Mouse (Mus musculus) kidney, embryonic 16.5 days (tissue): ENCODE measurements around the gene Prc1. TPM values are rescaled to one million over a fixed set of nuclear protein-coding genes. Genes with fewer than 3 reads are reported as not detected.

Experiments
- ATAC-seq: fragments of 200-750 bp; cut with Nextera tagmentation; 2 replicates; pipeline ENCODE4 v1.8.0; 2017; ENCODE audit warnings: moderate TSS enrichment; ENCODE audit not compliant: low FRiP score, low TSS enrichment
- H3K27ac ChIP-seq: fragments of 300-500 bp; sonication (generic); 2 replicates; pipeline ENCODE4 v1.5.1; 2014; ENCODE audit warnings: low read length
- H3K27me3 ChIP-seq: fragments of 300-500 bp; sonication (generic); 2 replicates; pipeline ENCODE4 v1.6.1; 2014; ENCODE audit warnings: low read length, control low read depth, mixed read lengths; ENCODE audit not compliant: insufficient read depth
- H3K36me3 ChIP-seq: fragments of 300-500 bp; sonication (generic); 2 replicates; pipeline ENCODE4 v1.6.1; 2014; ENCODE audit warnings: low read length, control low read depth, mixed read lengths; ENCODE audit not compliant: insufficient read depth
- H3K4me1 ChIP-seq: fragments of 300-500 bp; sonication (generic); 2 replicates; pipeline ENCODE4 v1.6.1; 2014; ENCODE audit warnings: low read length, control low read depth, mixed read lengths; ENCODE audit not compliant: insufficient read depth
- H3K4me2 ChIP-seq: fragments of 300-500 bp; sonication (generic); replicated peaks from 2 replicates; pipeline ENCODE4 v1.6.1; 2014; ENCODE audit warnings: low read depth, low read length
- H3K4me3 ChIP-seq: fragments of 300-500 bp; sonication (generic); 2 replicates; pipeline ENCODE4 v1.5.1; 2014; ENCODE audit warnings: mild to moderate bottlenecking, low read length
- H3K9ac ChIP-seq: fragments of 300-500 bp; sonication (generic); replicated peaks from 2 replicates; pipeline ENCODE4 v1.6.1; 2014; ENCODE audit warnings: low read length
- H3K9me3 ChIP-seq: fragments of 300-500 bp; sonication (generic); 2 replicates; pipeline ENCODE4 v1.6.1; 2016; ENCODE audit warnings: low read length, control low read depth
- WGBS: fragments of 180-500 bp; shearing (Covaris S2); extraction: QIAGEN DNeasy Blood & Tissue Kit; methylation state at CpG from one replicate; pipeline ENCODE4 v1.1.7; 2014; 5-methylcytosine and 5-hydroxymethylcytosine counted together
- polyA plus RNA-seq: library from polyadenylated mRNA; unstranded; fragments of >200 nt; fragmentation: Nextera tagmentation; extraction: Ambion mirVana; gene quantifications from 2 replicates; pipeline ENCODE4 v1.2.1, GENCODE M21; 2015

Prc1 gene
- polyA plus RNA-seq, 1 experiment from 2014 or later: 146 TPM

- H3K36me3 ChIP-seq: peaks cover 18% of the 10 kb centered on the region
- H3K9ac ChIP-seq: peak overlapping the region; percentile 75
- no peaks in the 10 kb centered on the region for H3K9me3 ChIP-seq
- 2% methylated on average over 32 of the region's 32 CpGs for WGBS
- peak overlapping the region; percentile 86 for H3K4me3 ChIP-seq
- H3K27me3 ChIP-seq: no peaks in the 10 kb centered on the region
- ATAC-seq: peak; percentile 79
- peak overlapping the region; percentile 88 for H3K4me2 ChIP-seq
- peak overlapping the region; percentile 61 for H3K27ac ChIP-seq
- peaks cover 15% of the 10 kb centered on the region; the same call in 1 of the 2 replicates for H3K4me1 ChIP-seq
Observed at GRCm38 (mm10) chr7:80261372-80261990, 32.8 kb upstream of the Prc1 start.

- 97% methylated on average over 12 of the region's 12 CpGs for WGBS
- Histone ChIP-seq H3K27ac (no peak overlapping the region), H3K9ac (no peak overlapping the region), H3K4me1 (peaks cover 19% of the 10 kb centered on the region), H3K36me3 (peaks cover 25% of the 10 kb centered on the region), H3K4me2 (no peak overlapping the region), H3K4me3 (no peak overlapping the region), H3K27me3 (no peaks in the 10 kb centered on the region), H3K9me3 (no peaks in the 10 kb centered on the region)
- ATAC-seq: no peak
Observed at GRCm38 (mm10) chr7:80264606-80265005, 29.6 kb upstream of the Prc1 start.

- Histone ChIP-seq H3K9me3 (no peaks in the 10 kb centered on the region), H3K4me3 (no peak overlapping the region), H3K4me1 (peaks cover 12% of the 10 kb centered on the region), H3K36me3 (peaks cover 25% of the 10 kb centered on the region), H3K27ac (no peak overlapping the region), H3K4me2 (no peak overlapping the region), H3K9ac (no peak overlapping the region), H3K27me3 (no peaks in the 10 kb centered on the region)
- no peak for ATAC-seq
- 77% methylated on average over 1 of the region's 1 CpGs for WGBS
Observed at GRCm38 (mm10) chr7:80267764-80268163, 26.5 kb upstream of the Prc1 start.

GRCm38 (mm10) chr7:80268897-80269750 is 25.1 kb upstream of the Prc1 start, which contains the start of gene Vps33b:
Gene Vps33b, plus strand, starts transcription at chr7:80269649.
- Histone ChIP-seq H3K9ac (peak within 1 kb of the TSS; percentile 82), H3K27ac (peak within 1 kb of the TSS; percentile 71), H3K36me3 (peaks cover 32% of the 10 kb centered on the region), H3K4me3 (peak within 1 kb of the TSS; percentile 80), H3K9me3 (peaks cover 1% of the 10 kb centered on the region), H3K27me3 (no peaks in the 10 kb centered on the region), H3K4me1 (peaks cover 12% of the 10 kb centered on the region), H3K4me2 (peak within 1 kb of the TSS; percentile 86)
- WGBS: 4% methylated on average over 21 of the region's 21 CpGs
- peak; percentile 96 for ATAC-seq

- H3K27ac ChIP-seq: peak overlapping the region; percentile 50
- H3K4me3 ChIP-seq: peak overlapping the region; percentile 80
- WGBS: under 1% methylated on average over 23 of the region's 23 CpGs
- peak; percentile 46; the same call in 1 of the 2 replicates for ATAC-seq
- H3K9me3 ChIP-seq: peaks cover 8% of the 10 kb centered on the region
- peak overlapping the region; percentile 82 for H3K9ac ChIP-seq
- peak overlapping the region; percentile 86 for H3K4me2 ChIP-seq
- H3K36me3 ChIP-seq: peaks cover 32% of the 10 kb centered on the region
- H3K4me1 ChIP-seq: peaks cover 12% of the 10 kb centered on the region
- no peaks in the 10 kb centered on the region for H3K27me3 ChIP-seq
Observed at GRCm38 (mm10) chr7:80269751-80270255, 24.4 kb upstream of the Prc1 start.

GRCm38 (mm10) chr7:80273456-80273855 is 20.8 kb upstream of the Prc1 start:
- WGBS: 95% methylated on average over 2 of the region's 2 CpGs
- Histone ChIP-seq H3K27ac (no peak overlapping the region), H3K27me3 (no peaks in the 10 kb centered on the region), H3K4me3 (no peak overlapping the region), H3K36me3 (peaks cover 33% of the 10 kb centered on the region), H3K9me3 (peaks cover 13% of the 10 kb centered on the region), H3K9ac (no peak overlapping the region), H3K4me1 (peaks cover 12% of the 10 kb centered on the region), H3K4me2 (no peak overlapping the region)
- no peak for ATAC-seq

- Histone ChIP-seq H3K4me3 (no peak overlapping the region), H3K27me3 (no peaks in the 10 kb centered on the region), H3K4me1 (no peaks in the 10 kb centered on the region), H3K9me3 (peaks cover 13% of the 10 kb centered on the region), H3K36me3 (peaks cover 49% of the 10 kb centered on the region), H3K4me2 (no peak overlapping the region), H3K9ac (no peak overlapping the region), H3K27ac (no peak overlapping the region)
- no peak for ATAC-seq
- WGBS: 95% methylated on average over 4 of the region's 4 CpGs
Observed at GRCm38 (mm10) chr7:80276374-80276773, 17.9 kb upstream of the Prc1 start.

GRCm38 (mm10) chr7:80280032-80280431 is 14.2 kb upstream of the Prc1 start:
- Histone ChIP-seq H3K36me3 (peaks cover 52% of the 10 kb centered on the region), H3K4me1 (no peaks in the 10 kb centered on the region), H3K9ac (no peak overlapping the region), H3K4me3 (no peak overlapping the region), H3K27ac (no peak overlapping the region), H3K9me3 (peaks cover 3% of the 10 kb centered on the region; the same call in 1 of the 2 replicates), H3K27me3 (no peaks in the 10 kb centered on the region), H3K4me2 (no peak overlapping the region)
- ATAC-seq: no peak
- 75% methylated on average over 10 of the region's 10 CpGs for WGBS

GRCm38 (mm10) chr7:80280998-80281397 is 13.3 kb upstream of the Prc1 start:
- WGBS: 92% methylated on average over 2 of the region's 2 CpGs
- Histone ChIP-seq H3K27me3 (no peaks in the 10 kb centered on the region), H3K27ac (no peak overlapping the region), H3K9me3 (no peaks in the 10 kb centered on the region), H3K4me1 (no peaks in the 10 kb centered on the region), H3K4me2 (no peak overlapping the region), H3K4me3 (no peak overlapping the region), H3K36me3 (peaks cover 54% of the 10 kb centered on the region), H3K9ac (no peak overlapping the region)
- no peak for ATAC-seq
